8 mouse cellular contexts compared by ENCODE assay signal in the genomic region with DNA sequence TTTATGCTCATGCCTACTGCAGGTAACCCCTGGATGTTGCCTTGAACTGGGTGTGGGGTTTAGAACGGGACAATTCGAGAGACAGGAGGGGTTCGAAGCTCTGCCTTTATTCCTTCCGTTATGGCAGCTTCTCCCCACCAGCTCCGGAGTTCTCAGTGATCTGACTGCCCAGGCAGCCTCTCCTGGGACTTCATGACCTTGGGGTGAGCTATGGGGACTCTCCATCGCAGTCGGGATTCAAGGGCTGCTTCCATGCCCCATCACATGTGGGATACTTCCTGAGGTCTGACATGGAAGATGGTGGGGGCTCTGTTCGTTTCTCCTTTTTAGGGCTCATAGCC. TPM values are rescaled to one million over a fixed set of nuclear protein-coding genes. Genes with fewer than 3 reads are reported as not detected.
DNase-seq lines count a peak whose midpoint lies in the region; ATAC-seq and TF ChIP-seq lines count a peak whose summit lies in the region.

No protein-coding gene starts in this region.

- no peaks in the 10 kb centered on the region for H3K9me3 ChIP-seq in limb, embryonic 12.5 days

- no peak for ATAC-seq in limb, embryonic 12.5 days (ENCODE audit: insufficient number of reproducible peaks, insufficient read depth, low FRiP score, low TSS enrichment, low read depth)
- no peak for ATAC-seq in monocyte, adult 5-6 weeks (replicated peaks; ENCODE audit: insufficient number of reproducible peaks, low FRiP score, low TSS enrichment, poor library complexity, severe bottlenecking)

- 13% methylated on average over 8 of the region's 8 CpGs for WGBS in kidney, adult 2 months
- 18% methylated on average over 8 of the region's 8 CpGs for WGBS in limb, embryonic 12.5 days

- H3K4me2 ChIP-seq in limb, embryonic 12.5 days = peak overlapping the region; percentile 99

- TF ChIP-seq CTCF in kidney, adult 2 months (conservative IDR thresholded peaks at IDR 0.05; ENCODE audit: insufficient read depth, insufficient read length, low read depth, low read length) = no peak
- no peak for TF ChIP-seq CTCF in bone marrow macrophage, adult 2 months (IDR thresholded peaks at IDR 0.05; ENCODE audit: low read depth, low read length)

- peaks cover 3% of the 10 kb centered on the region; the same call in 1 of the 2 replicates for H3K4me1 ChIP-seq in kidney, adult 2 months (ENCODE audit: control insufficient read depth, insufficient read depth, low read length)
- H3K4me1 ChIP-seq in bone marrow macrophage, adult 2 months (ENCODE audit: control insufficient read depth, insufficient read depth, low read length) = peaks cover 47% of the 10 kb centered on the region
- peaks cover 16% of the 10 kb centered on the region for H3K4me1 ChIP-seq in limb, embryonic 12.5 days (replicated peaks)

- H3K27ac ChIP-seq in kidney, adult 2 months (ENCODE audit: insufficient read depth, low read depth, low read length) = no peak overlapping the region
- H3K27ac ChIP-seq in bone marrow macrophage, adult 2 months (ENCODE audit: insufficient read depth, low read depth, low read length) = peak overlapping the region; percentile 83
- H3K27ac ChIP-seq in limb, embryonic 12.5 days = no peak overlapping the region

- H3K36me3 ChIP-seq in kidney, adult 2 months (ENCODE audit: control insufficient read depth, insufficient read depth, low read length) = no peaks in the 10 kb centered on the region
- H3K36me3 ChIP-seq in limb, embryonic 12.5 days = no peaks in the 10 kb centered on the region

- H3K27me3 ChIP-seq in kidney, adult 2 months (replicated peaks; ENCODE audit: control insufficient read depth, insufficient read depth, low read length) = no peaks in the 10 kb centered on the region
- H3K27me3 ChIP-seq in limb, embryonic 12.5 days = peaks cover 56% of the 10 kb centered on the region

- no peak for TF ChIP-seq POLR2A in kidney, adult 2 months (IDR thresholded peaks at IDR 0.05; ENCODE audit: low read depth, low read length)
- no peak for TF ChIP-seq POLR2A in bone marrow macrophage, adult 2 months (IDR thresholded peaks at IDR 0.05; ENCODE audit: borderline replicate concordance, low read depth, low read length)

- no peak overlapping the region for H3K9ac ChIP-seq in limb, embryonic 12.5 days (replicated peaks)

- H3K4me3 ChIP-seq in kidney, adult 2 months (ENCODE audit: insufficient read depth, low read depth, low read length) = 0 out of 2 replicates have a peak overlapping the region, but pooled peaks have one; percentile 57
- H3K4me3 ChIP-seq in bone marrow macrophage, adult 2 months (ENCODE audit: insufficient read depth, low read length) = peak overlapping the region; percentile 80
- H3K4me3 ChIP-seq in limb, embryonic 12.5 days (replicated peaks) = peak overlapping the region; percentile 65; the same call in 1 of the 2 replicates

- DNase-seq in kidney, adult 2 months = no peak
- no peak for DNase-seq in kidney, postnatal 14 days
- peak; percentile 16 for DNase-seq in 3134 (ENCODE audit: extremely low read depth, insufficient read length, low spot score)
- no peak for DNase-seq in retina, embryonic 14.5 days (ENCODE audit: low spot score)
- no peak for DNase-seq in urinary bladder, adult 2 months (ENCODE audit: low spot score)

RNA-seq across cellular contexts. Expression of gene Irf5, which starts 1.7 kb away (rescaled TPM):
- 17.0 and 19.1 TPM in 2 replicates for polyA plus RNA-seq in kidney, adult 2 months (2012; rRNA removed)
- 201 and 214 TPM in 2 replicates for polyA plus RNA-seq in bone marrow macrophage, adult 2 months (2012; ENCODE audit: insufficient read depth, insufficient read length, missing spikeins)
- polyA plus RNA-seq in limb, embryonic 12.5 days (2016; fragmentation: Nextera tagmentation; extraction: Ambion mirVana) = 1.7 and 2.2 TPM in 2 replicates
- 19.8 and 21.3 TPM in 2 replicates for polyA plus RNA-seq in urinary bladder, adult 2 months (2012; rRNA removed)
- total RNA-seq in monocyte, adult 5-6 weeks (2017) = 195 to 268 TPM (median 261 TPM) in 3 replicates

RNA-seq across cellular contexts. Expression of gene Kcp, which starts 20.4 kb away (rescaled TPM):
- 25.7 and 26.2 TPM in 2 replicates for polyA plus RNA-seq in kidney, adult 2 months (2012; rRNA removed)
- 0.28 and 0.40 TPM in 2 replicates for polyA plus RNA-seq in bone marrow macrophage, adult 2 months (2012; ENCODE audit: insufficient read depth, insufficient read length, missing spikeins)
- 38.7 and 41.6 TPM in 2 replicates for polyA plus RNA-seq in limb, embryonic 12.5 days (2016; fragmentation: Nextera tagmentation; extraction: Ambion mirVana)
- 4.9 and 6.4 TPM in 2 replicates for polyA plus RNA-seq in urinary bladder, adult 2 months (2012; rRNA removed)
- not detected in 3 replicates for total RNA-seq in monocyte, adult 5-6 weeks (2017)

RNA-seq across cellular contexts. Expression of gene Atp6v1fnb, which starts 56.9 kb away (rescaled TPM):
- polyA plus RNA-seq in kidney, adult 2 months (2012; rRNA removed) = 0.17 TPM in 1 of 2 replicates, not detected in the other
- not detected in 2 replicates for polyA plus RNA-seq in bone marrow macrophage, adult 2 months (2012; ENCODE audit: insufficient read depth, insufficient read length, missing spikeins)
- polyA plus RNA-seq in limb, embryonic 12.5 days (2016; fragmentation: Nextera tagmentation; extraction: Ambion mirVana) = 0.64 TPM in 1 of 2 replicates, not detected in the other
- not detected in 2 replicates for polyA plus RNA-seq in urinary bladder, adult 2 months (2012; rRNA removed)
- 0.78 TPM in 1 of 3 replicates, not detected in the others for total RNA-seq in monocyte, adult 5-6 weeks (2017)
